Mouse (Mus musculus) heart, adult 2 months (tissue): ENCODE measurements around the gene Kat6b. TPM values are rescaled to one million over a fixed set of nuclear protein-coding genes. Genes with fewer than 3 reads are reported as not detected.

Experiments
- DNase-seq, 2 experiments: peaks; one replicate each; pipeline ENCODE4 v3.0.0; 2021
- H3K27ac ChIP-seq: fragments of 200-600 bp; 2 replicates; pipeline ENCODE4 v1.8.1; 2022
- H3K27me3 ChIP-seq: fragments of 200-500 bp; 2 replicates; pipeline ENCODE4 v1.6.1; 2012; ENCODE audit warnings: mild to moderate bottlenecking, low read length, inconsistent platforms, mixed read lengths; ENCODE audit not compliant: control insufficient read depth, insufficient read depth
- H3K36me3 ChIP-seq: fragments of 200-500 bp; 2 replicates; pipeline ENCODE4 v1.6.1; 2012; ENCODE audit warnings: low read length, inconsistent platforms; ENCODE audit not compliant: control insufficient read depth, insufficient read depth
- H3K4me1 ChIP-seq: fragments of 200-500 bp; 2 replicates; pipeline ENCODE4 v1.6.1; 2011; ENCODE audit warnings: low read length; ENCODE audit not compliant: control insufficient read depth, insufficient read depth
- H3K4me3 ChIP-seq: fragments of 200-600 bp; 2 replicates; pipeline ENCODE4 v1.8.1; 2022
- H3K79me2 ChIP-seq: fragments of 200-500 bp; replicated peaks from 2 replicates; pipeline ENCODE4 v1.6.1; 2012; ENCODE audit warnings: mild to moderate bottlenecking, inconsistent platforms, low read length, moderate library complexity, mixed read lengths; ENCODE audit not compliant: control insufficient read depth, insufficient read depth
- H3K9ac ChIP-seq: fragments of 200-500 bp; 2 replicates; pipeline ENCODE4 v1.6.1; 2012; ENCODE audit warnings: low read depth, mild to moderate bottlenecking, control low read depth, inconsistent platforms, low read length, mixed read lengths
- CTCF ChIP-seq: fragments of 200-600 bp; IDR thresholded peaks from 2 replicates; pipeline ENCODE4 v1.8.1; 2022; ENCODE audit warnings: antibody characterized with exemption, mild to moderate bottlenecking, moderate library complexity
- EP300 ChIP-seq: fragments of 200-500 bp; IDR thresholded peaks from 2 replicates; pipeline ENCODE4 v1.6.1; 2011; ENCODE audit warnings: low read depth, low read length, control low read depth; ENCODE audit not compliant: insufficient read depth
- POLR2A ChIP-seq: fragments of 200-500 bp; IDR thresholded peaks from 2 replicates; pipeline ENCODE4 v1.6.1; 2011; ENCODE audit warnings: mild to moderate bottlenecking, low read depth, low read length, control low read depth; ENCODE audit not compliant: insufficient read depth
- WGBS: fragments of 180-500 bp; shearing (Covaris S2); methylation state at CpG from one replicate; pipeline ENCODE4 v1.1.7; 2018; 5-methylcytosine and 5-hydroxymethylcytosine counted together
- intact Hi-C: fragments of 180-260 bp; cut with DNase I; formaldehyde crosslinking; loops from one replicate; pipeline ENCODE4 v1.15.1; 2025
- polyA plus RNA-seq: library from polyadenylated mRNA; depleted of rRNA; stranded (reverse); fragments of >200 nt; gene quantifications from 2 replicates; pipeline ENCODE4 v1.2.3, GENCODE M21; 2012
- total RNA-seq, 2 experiments: library from RNA; stranded (reverse); gene quantifications; 2 replicates each; pipeline ENCODE4 v1.2.3; 2021

Kat6b gene
- total and polyA plus RNA-seq, 3 experiments: 9.0 to 27.9 (median 26.6) TPM

GRCm38 (mm10) chr14:21523234-21523633, 42.0 kb downstream of the Kat6b start:
- H3K9ac ChIP-seq: no peak overlapping the region
- 20% methylated on average over 9 of the region's 9 CpGs for WGBS
- peak overlapping the region; percentile 34; the same call in 1 of the 2 replicates for H3K27ac ChIP-seq
- intact Hi-C loops: loop anchor here (5.0 kb wide), 1 partner anchor 59 kb away; no protein-coding TSS in a partner anchor
- no peak for TF ChIP-seq EP300
- no peak for TF ChIP-seq CTCF
- no peak for TF ChIP-seq POLR2A
- peak; percentile 42 to 48 for DNase-seq
- H3K4me1 ChIP-seq: peaks cover 17% of the 10 kb centered on the region
- peaks cover 4% of the 10 kb centered on the region for H3K79me2 ChIP-seq
- no peak overlapping the region for H3K4me3 ChIP-seq
- peaks cover 33% of the 10 kb centered on the region for H3K36me3 ChIP-seq
- no peaks in the 10 kb centered on the region for H3K27me3 ChIP-seq

GRCm38 (mm10) chr14:21523851-21524441, 42.7 kb downstream of the Kat6b start:
- TF ChIP-seq EP300 (no peak), POLR2A (no peak), CTCF (no peak)
- peaks cover 17% of the 10 kb centered on the region for H3K4me1 ChIP-seq
- DNase-seq: no peak
- H3K9ac ChIP-seq: no peak overlapping the region
- peaks cover 33% of the 10 kb centered on the region for H3K36me3 ChIP-seq
- peak overlapping the region; percentile 34; the same call in 1 of the 2 replicates for H3K27ac ChIP-seq
- intact Hi-C loops: loop anchor here (5.0 kb wide), 1 partner anchor 58 kb away; no protein-coding TSS in a partner anchor
- no peaks in the 10 kb centered on the region for H3K27me3 ChIP-seq
- WGBS: 30% methylated on average over 3 of the region's 3 CpGs
- no peak overlapping the region for H3K4me3 ChIP-seq
- H3K79me2 ChIP-seq: peaks cover 4% of the 10 kb centered on the region

GRCm38 (mm10) chr14:21525674-21526073, 44.4 kb downstream of the Kat6b start:
- H3K9ac ChIP-seq: no peak overlapping the region

GRCm38 (mm10) chr14:21533566-21533965, 52.3 kb downstream of the Kat6b start:
- H3K36me3 ChIP-seq: peaks cover 12% of the 10 kb centered on the region
- WGBS: 79% methylated on average over 4 of the region's 4 CpGs
- H3K27me3 ChIP-seq: no peaks in the 10 kb centered on the region
- no peak overlapping the region for H3K27ac ChIP-seq
- H3K4me3 ChIP-seq: no peak overlapping the region
- H3K9ac ChIP-seq: no peak overlapping the region
- no peak for DNase-seq
- peaks cover 2% of the 10 kb centered on the region; the same call in 1 of the 2 replicates for H3K79me2 ChIP-seq
- intact Hi-C loops: no loop called here
- TF ChIP-seq EP300 (no peak), CTCF (no peak), POLR2A (no peak)
- H3K4me1 ChIP-seq: peaks cover 8% of the 10 kb centered on the region

More at GRCm38 (mm10) chr14:21525674-21526073, 44.4 kb downstream of the Kat6b start:
- Histone ChIP-seq H3K4me1 (peaks cover 17% of the 10 kb centered on the region), H3K27ac (no peak overlapping the region; the same call in 1 of the 2 replicates), H3K27me3 (no peaks in the 10 kb centered on the region), H3K79me2 (peaks cover 4% of the 10 kb centered on the region), H3K36me3 (peaks cover 25% of the 10 kb centered on the region), H3K4me3 (no peak overlapping the region)
- TF ChIP-seq EP300 (no peak), CTCF (no peak), POLR2A (no peak)
- WGBS: 57% methylated on average over 4 of the region's 4 CpGs
- DNase-seq: no peak
- intact Hi-C loops: no loop called here

GRCm38 (mm10) chr14:21534066-21534465, 52.8 kb downstream of the Kat6b start:
- TF ChIP-seq POLR2A: no peak
- TF ChIP-seq EP300: no peak
- TF ChIP-seq CTCF: no peak
- H3K4me3 ChIP-seq: no peak overlapping the region
- H3K9ac ChIP-seq: no peak overlapping the region
- 31% methylated on average over 2 of the region's 2 CpGs for WGBS
- no peak overlapping the region for H3K27ac ChIP-seq
- H3K36me3 ChIP-seq: peaks cover 14% of the 10 kb centered on the region
- peaks cover 2% of the 10 kb centered on the region; the same call in 1 of the 2 replicates for H3K79me2 ChIP-seq
- peaks cover 8% of the 10 kb centered on the region for H3K4me1 ChIP-seq
- H3K27me3 ChIP-seq: no peaks in the 10 kb centered on the region
- DNase-seq: no peak
- intact Hi-C loops: no loop called here

GRCm38 (mm10) chr14:21534542-21535272, 53.5 kb downstream of the Kat6b start:
- Histone ChIP-seq H3K36me3 (peaks cover 14% of the 10 kb centered on the region), H3K27me3 (no peaks in the 10 kb centered on the region), H3K79me2 (peaks cover 2% of the 10 kb centered on the region; the same call in 1 of the 2 replicates), H3K9ac (no peak overlapping the region), H3K4me3 (no peak overlapping the region), H3K4me1 (peaks cover 8% of the 10 kb centered on the region), H3K27ac (no peak overlapping the region)
- intact Hi-C loops: loop anchor here (5.0 kb wide), 1 partner anchor 73 kb away; no protein-coding TSS in a partner anchor
- WGBS: 89% methylated on average over 11 of the region's 11 CpGs
- TF ChIP-seq CTCF: no peak
- TF ChIP-seq EP300: no peak
- no peak for TF ChIP-seq POLR2A
- DNase-seq: no peak
